Mouse (Mus musculus): ENCODE measurements around the gene Dab1.

Dab1 gene

DNA sequence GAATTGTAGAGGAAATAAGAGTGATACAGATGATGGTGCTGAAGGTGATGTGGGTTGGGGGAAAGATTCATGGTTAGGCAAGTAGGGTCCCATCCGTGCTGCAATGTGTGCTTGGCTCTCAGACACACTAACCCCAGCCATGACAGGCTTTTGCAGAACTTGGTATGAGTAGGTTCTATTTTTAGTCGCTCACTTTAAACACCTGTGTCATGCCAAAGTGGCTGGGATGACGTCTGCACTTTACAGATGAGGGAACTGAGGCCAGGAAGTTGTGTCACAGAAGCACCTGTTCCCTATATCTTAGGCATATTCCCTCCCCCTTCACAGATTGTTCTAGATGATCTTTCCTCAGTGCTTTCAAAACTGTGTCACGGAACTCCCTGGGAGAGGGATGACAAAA lies 1163.2 kb downstream of the Dab1 start:
- DNase-seq, result no peak

DNA sequence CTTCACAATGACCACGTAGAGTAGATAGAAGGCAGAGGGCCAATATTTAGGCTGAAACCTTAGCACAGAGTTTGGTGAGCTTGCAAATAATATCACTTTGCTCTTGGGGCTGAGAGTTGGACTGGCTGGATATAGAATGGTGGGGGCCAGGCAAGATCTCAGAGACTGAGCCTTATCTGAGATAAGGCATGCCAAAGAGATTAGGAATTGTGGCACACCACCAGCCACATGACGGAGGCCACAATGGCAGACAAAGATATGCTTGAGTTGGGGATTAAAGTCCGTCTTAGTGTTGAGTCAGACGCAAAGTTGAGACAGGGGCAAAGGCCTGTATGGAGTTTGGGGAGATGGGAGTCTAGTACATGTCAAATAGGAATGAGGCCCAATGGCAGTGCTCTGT lies 1173.0 kb downstream of the Dab1 start:
- DNase-seq, result no peak

Measured in embryo, embryonic 11 days (tissue).